Mouse (Mus musculus): Measurements from ENCODE around the gene Gpn3. TPM values are rescaled to one million over a fixed set of nuclear protein-coding genes. Genes with fewer than 3 reads are reported as not detected.

The Gpn3 gene
- total RNA-seq, 2 experiments from 2014 or later: 20.0 to 26.6 TPM

DNA sequence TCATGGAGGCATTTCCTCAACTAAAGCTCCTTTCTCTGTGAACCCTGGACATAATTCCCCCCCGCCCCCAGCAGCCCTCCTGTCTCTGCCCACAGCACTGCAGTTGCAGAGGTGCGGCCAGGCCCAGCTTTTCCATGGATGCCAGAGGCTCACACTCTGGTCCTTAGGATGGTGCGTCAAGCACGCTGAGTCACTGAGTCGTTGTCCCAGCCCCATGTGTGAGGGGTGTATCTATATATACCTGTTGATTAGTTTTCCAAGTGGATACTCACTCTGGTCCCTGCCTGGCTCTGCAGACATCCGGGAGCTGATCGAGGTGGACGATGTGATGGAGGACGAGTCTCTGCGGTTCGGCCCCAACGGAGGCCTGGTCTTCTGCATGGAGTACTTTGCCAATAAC is 6.5 kb downstream of the Gpn3 start:
- no peak for DNase-seq
- intact Hi-C loops (cut with DNase I; ENCODE audit: low total_unique reads): no loop called here

DNA sequence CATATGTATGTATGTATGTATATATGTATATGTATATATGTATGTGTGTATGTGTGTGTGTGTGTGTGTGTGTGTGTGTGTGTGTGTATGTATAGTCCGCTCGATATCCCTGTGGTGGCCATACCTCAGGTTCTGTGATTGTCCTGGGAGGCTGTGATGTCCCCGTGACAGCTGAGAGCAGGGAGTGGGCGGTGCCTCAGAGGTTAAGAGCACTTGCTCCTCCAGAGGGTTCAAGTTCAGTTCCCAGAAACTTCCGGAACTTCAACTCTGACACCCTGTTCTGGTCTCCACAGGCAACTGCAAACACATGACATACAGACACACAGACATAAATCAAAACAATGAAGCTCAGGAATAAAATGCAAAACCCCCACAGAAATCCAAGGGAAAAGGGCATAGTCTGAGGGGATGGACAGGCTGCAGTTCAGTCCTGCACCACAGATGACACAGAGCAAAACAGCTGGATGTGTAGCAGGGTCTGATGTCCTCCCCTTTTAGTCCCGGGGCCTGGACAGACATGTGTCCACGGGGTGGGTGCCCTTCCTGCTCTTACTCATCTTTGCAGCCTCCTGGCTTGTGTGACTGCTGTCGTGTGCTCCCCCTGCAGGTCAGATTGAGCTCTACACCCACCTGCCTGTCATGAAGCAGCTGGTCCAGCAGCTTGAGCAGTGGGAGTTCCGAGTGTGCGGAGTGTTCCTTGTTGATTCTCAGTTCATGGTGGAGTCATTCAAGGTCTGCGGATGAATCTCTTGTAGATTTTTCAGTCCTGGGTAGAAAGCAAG is 7.9 kb downstream of the Gpn3 start:
- intact Hi-C loops (cut with DNase I; ENCODE audit: low total_unique reads): no loop called here
- DNase-seq: peak; percentile 67

DNA sequence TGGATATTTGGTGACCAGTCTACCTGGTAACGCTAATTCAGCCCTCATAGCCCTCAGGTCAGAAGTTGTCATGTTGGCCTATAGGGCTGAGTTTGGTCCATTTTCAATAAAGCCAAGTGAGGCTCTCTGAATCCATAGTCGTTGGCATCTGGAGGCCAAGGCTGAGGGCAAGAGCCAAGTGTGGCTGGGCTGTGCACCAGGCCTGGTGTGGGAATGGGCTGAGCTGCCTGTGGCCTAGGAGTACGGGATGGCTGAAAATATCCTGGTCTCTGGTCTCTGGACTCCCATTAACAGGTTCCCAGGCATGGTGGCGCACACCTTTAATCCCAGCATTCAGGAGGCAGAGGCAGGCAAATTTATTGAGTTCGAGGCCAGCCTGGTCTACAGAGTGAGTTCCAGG is 18.3 kb downstream of the Gpn3 start:
- intact Hi-C loops (cut with DNase I; ENCODE audit: low total_unique reads): no loop called here
- DNase-seq: no peak

DNA sequence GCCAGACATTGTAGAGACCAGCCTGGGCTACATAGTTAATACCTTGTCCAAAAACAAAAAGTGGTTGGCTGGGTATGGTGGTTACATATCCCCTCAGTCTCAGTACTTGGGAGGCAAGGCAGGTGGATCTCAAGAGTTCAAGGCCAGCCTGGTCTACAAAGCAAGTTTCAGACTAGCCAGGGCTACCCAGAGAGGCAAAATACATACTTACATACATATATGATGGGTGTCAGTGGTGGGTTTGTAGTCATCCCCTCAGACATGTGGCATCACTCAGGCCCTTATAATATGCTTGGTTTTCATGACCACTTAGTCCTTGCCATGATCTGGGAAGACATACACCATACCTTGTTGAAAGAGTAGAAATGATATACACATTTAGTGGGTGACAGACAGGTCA is 19.0 kb downstream of the Gpn3 start:
- intact Hi-C loops (cut with DNase I; ENCODE audit: low total_unique reads): no loop called here
- DNase-seq: no peak

DNA sequence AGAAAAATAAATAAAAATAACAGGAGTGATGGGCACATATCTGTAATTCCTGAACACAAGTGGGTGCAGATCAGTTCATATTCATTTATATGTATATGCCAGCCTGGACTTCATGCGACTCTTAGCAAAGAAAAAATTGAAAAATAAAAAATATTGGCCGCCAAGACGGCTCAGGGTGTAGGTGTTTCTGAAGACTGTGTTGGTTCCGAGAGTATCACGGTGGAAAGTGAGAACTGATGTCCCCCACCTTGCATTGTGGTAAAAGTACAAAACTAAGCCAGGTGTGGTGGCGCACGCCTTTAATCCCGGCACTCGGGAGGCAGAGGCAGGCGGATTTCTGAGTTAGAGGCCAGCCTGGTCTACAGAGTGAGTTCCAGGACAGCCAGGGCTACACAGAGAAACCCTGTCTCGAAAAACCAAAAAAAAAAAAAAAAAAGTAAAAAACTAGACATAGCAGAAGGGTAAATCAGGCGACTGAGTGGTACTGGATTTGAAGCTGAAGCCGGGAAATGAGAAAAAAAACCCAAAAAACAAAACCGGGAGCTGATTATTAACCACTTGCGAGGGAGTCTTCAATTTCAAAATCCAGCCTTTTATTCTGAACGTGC is 19.6 kb downstream of the Gpn3 start:
- DNase-seq: no peak
- intact Hi-C loops (cut with DNase I; ENCODE audit: low total_unique reads): no loop called here

DNA sequence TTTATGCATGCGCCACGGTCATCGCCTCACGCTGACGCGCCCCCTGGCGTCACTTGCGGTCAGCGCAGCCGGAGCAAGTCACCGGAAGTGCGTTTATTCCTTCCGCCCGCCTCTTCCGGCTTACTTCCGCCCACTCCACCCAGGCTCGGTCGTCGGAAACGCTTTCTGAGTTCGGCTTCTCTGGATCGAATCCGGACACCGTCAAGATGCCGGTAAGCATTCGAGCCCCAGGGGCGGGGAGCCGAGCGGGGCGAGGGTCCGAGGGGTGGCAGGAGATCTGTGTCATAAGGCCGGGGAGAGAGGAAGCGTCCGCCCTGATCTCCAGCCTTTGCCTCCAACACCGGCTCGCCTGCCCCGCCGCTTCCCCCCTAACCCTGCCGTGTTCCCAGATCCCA is 20.1 kb downstream of the Gpn3 start, which contains the start of gene Arpc3:
TSS of gene Arpc3 (plus strand) at position 93 of the 395 bp plus-strand sequence.
- intact Hi-C loops (cut with DNase I; ENCODE audit: low total_unique reads): no loop called here
- DNase-seq: peak; percentile 89

DNA sequence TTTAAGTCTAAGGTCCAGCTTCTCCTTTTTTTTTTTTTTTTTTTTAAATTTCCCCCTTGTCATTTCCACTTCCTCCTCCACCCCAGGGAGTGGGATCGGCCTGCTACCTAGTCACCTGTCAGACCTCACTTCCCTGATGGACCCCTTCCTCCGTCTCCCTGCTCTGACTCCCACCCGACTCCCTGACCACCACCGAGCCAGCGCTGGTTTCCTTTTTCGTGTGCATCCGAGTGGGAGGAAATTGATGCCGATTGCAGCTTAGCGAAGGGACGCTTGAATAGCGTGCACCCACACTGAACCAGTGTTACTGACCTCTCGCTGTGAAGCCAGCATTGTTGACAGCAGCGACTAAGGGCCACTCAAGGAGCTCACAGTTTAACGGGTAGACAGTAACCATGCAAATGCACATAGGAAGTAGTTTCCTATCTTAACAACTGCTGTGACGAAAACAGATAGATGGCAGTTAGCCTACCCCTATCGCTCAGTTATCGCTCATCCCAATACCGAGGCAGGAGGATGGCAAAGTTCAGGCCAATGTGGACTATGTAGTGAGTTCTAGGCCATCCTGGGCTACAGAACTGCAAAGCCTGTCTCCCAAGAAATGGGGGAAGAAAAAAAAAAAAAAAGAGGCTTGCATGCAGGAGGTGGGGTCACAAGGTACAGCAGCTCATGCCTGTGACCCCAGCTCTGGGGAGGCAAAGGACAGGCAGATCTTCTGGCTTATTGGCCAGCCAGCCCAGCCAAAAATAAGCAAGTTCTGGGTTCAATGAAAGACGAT is 20.7 kb downstream of the Gpn3 start:
- intact Hi-C loops (cut with DNase I; ENCODE audit: low total_unique reads): no loop called here
- DNase-seq: no peak

DNA sequence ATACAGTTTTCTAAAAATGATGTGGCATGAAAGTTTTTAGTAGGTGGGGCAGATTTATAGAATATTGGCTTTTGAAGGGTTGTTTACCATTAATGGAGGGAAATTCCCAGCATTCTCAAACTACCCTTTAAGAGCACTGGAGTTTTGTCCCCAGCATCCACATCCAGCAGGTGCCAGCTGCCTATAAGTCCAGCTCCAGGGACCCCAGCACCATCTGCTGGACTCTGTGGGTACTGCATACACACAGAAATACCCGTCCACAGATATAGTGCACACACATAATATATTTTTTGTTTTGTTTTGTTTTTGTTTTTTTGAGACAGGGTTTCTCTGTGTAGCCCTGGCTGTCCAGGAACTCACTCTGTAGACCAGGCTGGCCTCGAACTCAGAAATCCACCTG is 22.2 kb downstream of the Gpn3 start:
- intact Hi-C loops (cut with DNase I; ENCODE audit: low total_unique reads): no loop called here
- peak; percentile 67 for DNase-seq

DNA sequence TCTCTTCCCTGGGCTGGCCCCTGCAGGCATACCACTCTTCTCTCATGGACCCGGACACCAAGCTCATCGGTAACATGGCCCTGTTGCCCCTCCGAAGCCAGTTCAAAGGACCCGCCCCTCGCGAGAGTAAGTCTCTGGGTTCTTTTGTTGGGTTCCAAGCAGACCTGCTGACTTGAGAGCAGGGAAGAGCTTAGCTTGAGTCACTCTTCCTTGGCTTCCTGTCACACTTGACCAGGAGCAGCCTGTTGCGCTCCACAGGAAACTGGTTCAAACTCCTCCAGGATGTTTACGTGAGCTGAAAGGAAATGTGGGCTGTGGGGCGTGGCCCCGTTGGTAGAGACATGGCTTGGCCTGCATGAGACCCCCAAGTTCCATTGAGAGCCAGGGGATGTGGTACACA is 25.1 kb downstream of the Gpn3 start:
- intact Hi-C loops (cut with DNase I; ENCODE audit: low total_unique reads): no loop called here
- peak; percentile 34 for DNase-seq

DNA sequence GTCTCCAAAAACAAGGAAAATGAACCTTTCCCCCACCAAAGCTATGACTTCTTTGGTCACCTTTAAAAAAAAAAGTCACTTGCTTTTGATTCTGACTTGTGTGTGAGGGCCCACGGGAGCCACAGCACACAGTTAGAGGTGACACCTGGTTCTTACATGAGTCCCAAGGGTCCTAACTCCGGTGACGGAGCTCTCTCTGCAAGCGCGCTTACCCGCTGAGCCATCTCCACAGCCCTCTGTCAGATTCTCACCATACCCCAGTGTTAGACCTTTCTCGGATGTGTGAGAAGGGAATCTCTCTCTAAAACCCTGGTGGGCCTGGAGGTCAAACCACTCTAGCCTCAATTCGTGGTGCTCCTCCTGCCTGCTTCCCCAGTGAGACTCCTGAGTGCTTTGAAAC is 25.8 kb downstream of the Gpn3 start:
- no peak for DNase-seq
- intact Hi-C loops (cut with DNase I; ENCODE audit: low total_unique reads): no loop called here

DNA sequence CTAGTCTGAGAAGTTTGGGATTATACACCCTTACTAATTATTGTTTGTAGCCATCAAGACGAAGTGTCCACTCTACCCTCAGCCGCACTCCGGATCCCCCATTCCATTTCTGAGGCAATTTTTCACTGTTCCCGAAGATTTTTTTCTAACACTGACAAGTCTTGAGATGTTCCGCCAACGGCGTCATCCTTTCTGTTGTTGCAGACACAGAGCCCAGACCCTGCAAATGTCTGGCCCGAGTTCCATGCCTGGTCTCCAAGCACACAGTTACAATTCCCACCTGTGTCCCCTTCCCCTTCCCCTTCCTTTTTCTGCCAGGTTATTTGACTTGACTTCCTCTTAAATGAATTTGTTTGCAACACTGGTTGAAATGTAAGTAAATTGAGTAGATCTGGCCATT is 28.2 kb downstream of the Gpn3 start:
- intact Hi-C loops (cut with DNase I; ENCODE audit: low total_unique reads): loop anchor here (2.0 to 10.0 kb wide), 2 partner anchors 225 to 325 kb away; no protein-coding TSS in a partner anchor
- DNase-seq: no peak

DNA sequence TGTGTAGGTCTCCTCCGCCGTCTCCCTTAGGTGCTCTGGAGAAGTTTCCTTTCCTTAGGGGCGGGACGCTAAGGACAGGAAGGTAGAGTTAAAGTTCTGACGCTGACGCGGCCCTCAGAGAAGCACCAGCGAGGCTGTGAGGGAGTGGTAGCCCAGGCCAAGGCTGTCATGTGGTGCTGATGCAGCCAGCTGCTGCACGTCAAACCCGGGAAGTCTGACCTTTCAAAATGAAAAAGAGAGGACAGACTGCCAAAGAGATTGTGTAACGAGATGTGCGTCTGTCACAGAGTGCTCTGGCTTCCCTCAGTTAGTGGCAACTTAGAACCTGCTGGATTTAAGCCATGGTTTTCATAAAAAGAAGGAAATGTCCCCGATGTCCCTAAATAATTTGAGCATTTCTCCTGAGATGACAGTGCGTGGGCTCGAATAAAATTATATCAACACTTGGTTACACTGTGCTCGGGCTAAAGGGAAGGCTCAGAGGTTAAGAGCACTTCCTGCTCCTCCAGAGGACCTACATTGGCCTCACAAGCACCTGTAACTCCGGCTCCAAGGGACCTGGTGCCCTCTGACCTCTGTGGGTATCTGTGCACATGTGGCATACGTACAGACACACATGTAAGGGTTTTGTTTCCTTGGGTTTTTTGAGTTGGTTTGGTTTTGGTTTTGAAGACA is 29.1 kb downstream of the Gpn3 start:
- intact Hi-C loops (cut with DNase I; ENCODE audit: low total_unique reads): loop anchor here (2.0 to 10.0 kb wide), 2 partner anchors 224 to 324 kb away; no protein-coding TSS in a partner anchor
- peak; percentile 32 for DNase-seq

DNA sequence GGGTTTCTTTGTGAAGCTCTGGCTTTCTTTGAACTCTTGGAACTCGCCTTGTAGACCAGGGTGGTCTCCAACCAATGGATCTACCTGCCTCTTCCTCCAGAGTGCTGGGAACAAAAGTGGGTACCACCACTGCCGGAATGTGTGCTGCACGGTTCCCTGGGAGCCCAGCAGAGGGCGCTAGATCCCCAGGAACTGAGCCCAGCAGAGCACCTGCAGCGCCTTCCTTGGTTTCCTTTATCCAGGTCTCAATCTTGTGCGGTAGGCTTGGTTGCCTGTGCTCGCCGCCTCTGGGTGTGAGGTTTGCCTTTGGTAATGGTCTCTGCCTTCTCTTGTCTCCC is 29.6 kb downstream of the Gpn3 start:
- DNase-seq: peak; percentile 67
- intact Hi-C loops (cut with DNase I; ENCODE audit: low total_unique reads): loop anchor here (2.0 to 10.0 kb wide), 2 partner anchors 224 to 324 kb away; no protein-coding TSS in a partner anchor

DNA sequence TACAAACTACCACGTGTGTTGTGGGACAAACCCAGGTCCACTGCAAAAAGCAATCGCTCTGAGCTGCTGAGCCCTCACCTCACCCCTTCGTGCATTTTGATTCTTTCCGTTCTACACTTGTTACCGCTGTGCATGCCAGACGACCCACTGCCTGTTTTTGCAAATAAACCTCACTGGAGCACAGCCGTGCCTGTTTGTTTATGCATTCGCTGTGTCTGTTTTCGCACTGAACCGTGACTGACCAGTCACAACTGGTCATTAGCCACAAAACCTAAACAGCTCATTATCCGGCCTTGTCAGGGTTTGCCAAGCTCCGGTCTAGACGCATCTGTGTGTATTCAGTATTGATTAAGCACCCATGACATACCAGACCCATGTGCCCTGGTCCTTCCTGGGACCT is 30.5 kb downstream of the Gpn3 start:
- DNase-seq: no peak
- intact Hi-C loops (cut with DNase I; ENCODE audit: low total_unique reads): loop anchor here (10.0 kb wide), 1 partner anchor 323 kb away; no protein-coding TSS in a partner anchor

DNA sequence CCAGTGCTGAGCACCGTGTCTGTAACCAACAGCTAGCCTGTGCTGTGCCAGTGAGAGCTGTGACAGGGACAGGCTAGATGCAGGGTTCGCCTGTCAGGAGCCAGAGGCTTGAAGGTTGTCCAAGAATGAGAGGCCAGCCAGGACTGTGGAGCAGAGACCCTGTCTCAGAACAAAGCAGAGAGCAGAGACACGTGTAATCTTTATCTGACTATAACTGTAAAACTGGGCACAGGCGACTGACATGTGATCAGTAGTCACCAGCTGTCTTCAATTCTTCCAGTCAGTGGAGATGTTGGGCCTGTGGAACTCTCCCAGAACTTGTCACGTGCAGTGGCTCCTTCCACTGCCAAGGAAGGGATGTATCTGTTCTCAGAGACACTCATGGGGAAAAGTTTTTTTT is 31.1 kb downstream of the Gpn3 start:
- intact Hi-C loops (cut with DNase I; ENCODE audit: low total_unique reads): loop anchor here (10.0 kb wide), 1 partner anchor 322 kb away; no protein-coding TSS in a partner anchor
- DNase-seq: peak; percentile 39

DNA sequence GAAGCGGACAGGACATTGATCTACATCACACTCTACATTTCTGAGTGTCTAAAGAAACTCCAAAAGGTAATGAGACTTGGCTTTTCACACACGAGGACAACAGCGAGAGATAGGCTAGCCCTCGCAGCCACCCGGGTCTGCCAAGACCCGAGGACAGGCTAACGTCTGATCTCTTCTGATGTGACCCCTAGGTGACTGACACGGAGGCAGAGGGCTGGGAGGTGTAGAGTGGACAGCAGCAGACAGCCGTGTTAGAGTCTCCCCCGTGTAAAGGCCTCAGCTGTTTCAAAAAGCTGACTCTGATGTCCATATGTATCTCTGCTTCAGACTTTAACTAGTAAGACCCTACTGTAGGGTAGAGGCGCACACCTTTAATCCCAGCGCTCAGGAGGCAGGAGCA is 31.7 kb downstream of the Gpn3 start:
- intact Hi-C loops (cut with DNase I; ENCODE audit: low total_unique reads): loop anchor here (10.0 kb wide), 1 partner anchor 321 kb away; no protein-coding TSS in a partner anchor
- no peak for DNase-seq

DNA sequence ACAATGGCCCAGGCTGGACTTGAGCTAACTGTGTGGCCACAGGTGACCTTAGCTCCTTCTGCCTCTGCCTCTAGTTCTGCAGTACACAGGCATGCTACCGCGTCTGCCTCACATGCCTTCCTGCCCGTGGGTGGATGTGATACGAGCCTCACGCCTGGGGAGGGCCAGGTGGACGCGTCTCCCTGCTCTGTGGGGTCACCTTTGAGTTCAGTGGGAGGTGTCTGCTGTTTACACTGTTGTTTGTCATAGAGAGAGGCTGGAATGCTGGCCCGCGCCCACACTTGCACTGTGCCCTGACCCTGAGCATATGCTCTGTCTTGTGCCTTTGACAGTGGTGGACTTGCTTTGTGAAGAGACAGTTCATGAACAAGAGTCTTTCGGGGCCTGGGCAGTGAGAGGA is 33.9 kb downstream of the Gpn3 start:
- intact Hi-C loops (cut with DNase I; ENCODE audit: low total_unique reads): loop anchor here (10.0 kb wide), 1 partner anchor 319 kb away; no protein-coding TSS in a partner anchor
- no peak for DNase-seq

DNA sequence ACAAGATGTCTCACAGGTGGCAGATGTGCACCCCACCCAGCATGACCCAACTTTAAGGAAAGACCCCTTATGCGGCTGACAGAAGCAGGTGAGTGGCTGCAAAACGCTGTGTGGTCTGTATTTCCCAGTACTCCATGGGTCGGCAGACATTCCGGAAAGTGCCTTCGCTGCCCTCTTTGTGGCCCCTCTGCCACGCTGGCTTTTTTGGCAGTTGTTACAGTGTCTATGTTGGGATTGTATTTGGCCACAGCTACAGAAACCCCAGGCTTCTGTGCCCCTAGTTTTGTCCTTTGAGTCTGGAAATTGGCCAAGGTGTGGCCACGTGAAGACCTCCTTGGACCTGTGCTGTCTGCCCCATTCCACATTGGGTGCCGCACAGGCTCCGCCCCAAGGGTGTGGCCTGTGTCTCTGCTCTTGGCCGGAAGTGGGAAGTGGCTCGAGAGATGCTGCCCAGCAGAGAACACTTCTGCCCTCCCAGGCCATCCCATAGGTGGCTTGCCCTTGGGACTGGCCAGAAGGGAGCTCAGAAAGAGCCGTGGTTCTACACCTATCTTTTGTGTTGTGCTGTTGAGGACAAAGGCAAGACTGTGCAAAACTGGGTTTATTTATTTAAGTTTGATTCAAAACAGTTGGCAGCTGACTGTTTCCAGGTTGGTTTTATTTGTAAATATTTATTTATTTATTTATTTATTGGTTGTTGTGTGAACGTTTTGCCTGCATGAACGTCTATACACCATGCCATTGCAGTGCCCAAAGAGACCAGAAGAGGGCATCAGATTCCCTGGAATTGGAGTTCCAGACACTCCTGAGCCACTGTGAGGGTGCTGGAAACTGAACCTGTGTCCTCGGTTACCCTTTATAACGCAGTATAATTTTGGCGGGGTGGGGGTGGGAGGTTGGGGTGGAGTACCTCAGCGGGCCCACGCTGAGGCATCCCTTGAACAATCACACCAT is 38.3 kb downstream of the Gpn3 start:
- no peak for DNase-seq
- intact Hi-C loops (cut with DNase I; ENCODE audit: low total_unique reads): loop anchor here (10.0 kb wide), 1 partner anchor 315 kb away; no protein-coding TSS in a partner anchor

Data from gastrocnemius, postnatal 14 days (tissue).